ENCODE assay signal across 8 mouse cellular contexts in the genomic region with DNA sequence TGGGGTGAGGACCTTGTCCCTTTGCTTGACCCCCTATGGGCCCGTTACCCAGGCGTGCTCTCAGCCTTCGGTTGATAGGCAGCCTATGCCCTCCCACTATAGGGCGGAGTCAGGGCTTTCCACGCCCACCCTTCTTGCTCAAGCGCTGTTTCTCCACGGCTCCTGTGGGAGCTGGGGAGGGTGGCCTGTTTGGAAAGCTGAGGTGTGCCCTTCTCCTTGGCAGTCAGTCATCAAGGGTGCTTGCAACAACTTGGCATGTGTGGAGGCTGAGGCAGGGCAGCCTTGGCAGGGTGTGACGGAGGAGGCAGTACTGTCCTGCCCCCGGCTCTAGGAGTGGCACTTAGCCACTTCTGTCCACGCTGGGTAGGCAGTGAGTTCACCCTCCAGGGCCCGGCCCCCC. TPM values are rescaled to one million over a fixed set of nuclear protein-coding genes. Genes with fewer than 3 reads are reported as not detected.
DNase-seq lines count a peak whose midpoint lies in the region; ATAC-seq lines count a peak whose summit lies in the region.

No protein-coding gene starts in this region.

- peak; percentile 11 for DNase-seq in thymus, postnatal 25 days
- no peak for DNase-seq in thymus, postnatal 0 days (ENCODE audit: low spot score)
- peak; percentile 62 to 75 for DNase-seq in cerebellum, postnatal 25 days
- peak; percentile 71 for DNase-seq in gastrocnemius, postnatal 10 days
- DNase-seq in midbrain, embryonic 14.5 days = peak; percentile 76

- no peaks in the 10 kb centered on the region for H3K27me3 ChIP-seq in hindbrain, embryonic 15.5 days
- no peaks in the 10 kb centered on the region for H3K27me3 ChIP-seq in limb, embryonic 15.5 days
- no peaks in the 10 kb centered on the region for H3K27me3 ChIP-seq in midbrain, embryonic 14.5 days (ENCODE audit: control insufficient read depth, insufficient read depth, low read length)

- no peaks in the 10 kb centered on the region for H3K9me3 ChIP-seq in hindbrain, embryonic 15.5 days
- no peaks in the 10 kb centered on the region for H3K9me3 ChIP-seq in limb, embryonic 15.5 days
- H3K9me3 ChIP-seq in midbrain, embryonic 14.5 days (ENCODE audit: control insufficient read depth, low read length) = no peaks in the 10 kb centered on the region

- peak overlapping the region; percentile 72 for H3K27ac ChIP-seq in hindbrain, embryonic 15.5 days (replicated peaks)
- H3K27ac ChIP-seq in limb, embryonic 15.5 days = peak overlapping the region; percentile 38; the same call in 1 of the 2 replicates
- peak overlapping the region; percentile 83 for H3K27ac ChIP-seq in midbrain, embryonic 14.5 days (replicated peaks; ENCODE audit: low read depth, low read length)

- peaks cover 70% of the 10 kb centered on the region for H3K4me1 ChIP-seq in hindbrain, embryonic 15.5 days (replicated peaks)
- H3K4me1 ChIP-seq in limb, embryonic 15.5 days = peaks cover 85% of the 10 kb centered on the region
- H3K4me1 ChIP-seq in midbrain, embryonic 14.5 days (ENCODE audit: control insufficient read depth, insufficient read depth, low read length) = peaks cover 61% of the 10 kb centered on the region

- no peak overlapping the region for H3K9ac ChIP-seq in hindbrain, embryonic 15.5 days
- H3K9ac ChIP-seq in limb, embryonic 15.5 days = no peak overlapping the region
- peak overlapping the region; percentile 41; the same call in 1 of the 2 replicates for H3K9ac ChIP-seq in midbrain, embryonic 14.5 days (replicated peaks; ENCODE audit: low read length)

- H3K4me3 ChIP-seq in hindbrain, embryonic 15.5 days = peak overlapping the region; percentile 32; the same call in 1 of the 2 replicates
- no peak overlapping the region for H3K4me3 ChIP-seq in limb, embryonic 15.5 days
- peak overlapping the region; percentile 26 for H3K4me3 ChIP-seq in midbrain, embryonic 14.5 days (replicated peaks; ENCODE audit: low read depth, low read length)

- ATAC-seq in hindbrain, embryonic 15.5 days (ENCODE audit: low FRiP score, low read depth) = 0 out of 2 replicates have a peak, but pooled peaks have one; percentile 27
- ATAC-seq in limb, embryonic 15.5 days (ENCODE audit: insufficient number of reproducible peaks, low FRiP score, low TSS enrichment, low read depth) = no peak
- peak; percentile 31; the same call in 1 of the 2 replicates for ATAC-seq in midbrain, embryonic 14.5 days (ENCODE audit: low FRiP score, low TSS enrichment)
- no peak for ATAC-seq in activated CD4-positive, CD25-positive, alpha-beta regulatory T cell, adult 4 months

- H3K36me3 ChIP-seq in hindbrain, embryonic 15.5 days = no peaks in the 10 kb centered on the region
- no peaks in the 10 kb centered on the region for H3K36me3 ChIP-seq in limb, embryonic 15.5 days
- peaks cover 3% of the 10 kb centered on the region; the same call in 1 of the 2 replicates for H3K36me3 ChIP-seq in midbrain, embryonic 14.5 days (ENCODE audit: control insufficient read depth, insufficient read depth, low read length)

- WGBS in hindbrain, embryonic 15.5 days = 9% methylated on average over 11 of the region's 11 CpGs
- WGBS in limb, embryonic 15.5 days = 12% methylated on average over 11 of the region's 11 CpGs
- WGBS in midbrain, embryonic 14.5 days = 7% methylated on average over 11 of the region's 11 CpGs

- H3K4me2 ChIP-seq in hindbrain, embryonic 15.5 days = peak overlapping the region; percentile 66
- H3K4me2 ChIP-seq in limb, embryonic 15.5 days = peak overlapping the region; percentile 43
- peak overlapping the region; percentile 59 for H3K4me2 ChIP-seq in midbrain, embryonic 14.5 days (ENCODE audit: low read length)

RNA-seq across cellular contexts. Expression of gene Rgma, which starts 23.0 kb away (rescaled TPM):
- polyA plus RNA-seq in thymus, postnatal 0 days (2015; fragmentation: Nextera tagmentation; extraction: Ambion mirVana) = 1.6 and 1.7 TPM in 2 replicates
- 10 to 100 TPM; 93.3 to 94.9 TPM for total RNA-seq in gastrocnemius, postnatal 10 days (2021)
- 39.5 and 45.1 TPM in 2 replicates for polyA plus RNA-seq in hindbrain, embryonic 15.5 days (2015; fragmentation: Nextera tagmentation; extraction: Ambion mirVana)
- 17.1 and 18.0 TPM in 2 replicates for polyA plus RNA-seq in limb, embryonic 15.5 days (2015; fragmentation: Nextera tagmentation; extraction: Ambion mirVana)
- 46.4 and 59.4 TPM in 2 replicates for polyA plus RNA-seq in midbrain, embryonic 14.5 days (2014; fragmentation: Nextera tagmentation; extraction: Ambion mirVana)
- not detected for polyA plus RNA-seq in activated CD4-positive, CD25-positive, alpha-beta regulatory T cell, adult 4 months (2017; shearing (Covaris generic))

Comparison
In these comparisons a context has a peak if more than half of its experiments do, and no peak if none do; other contexts are left out.
1. ATAC-seq: peak in hindbrain, embryonic 15.5 days (single experiment) and midbrain, embryonic 14.5 days (single experiment); none in limb, embryonic 15.5 days (single experiment) and activated CD4-positive, CD25-positive, alpha-beta regulatory T cell, adult 4 months (single experiment).
2. Peak in every context shown above with its lines, with median percentiles within 50 percentile points of each other: H3K27ac ChIP-seq and H3K4me2 ChIP-seq.